Mouse (Mus musculus) left cerebral cortex, adult 18-20 months (tissue): ENCODE data around the gene Rbm14. TPM values are rescaled to one million over a fixed set of nuclear protein-coding genes. Genes with fewer than 3 reads are reported as not detected.

ENCODE experiments used
- DNase-seq, 2 experiments: peaks; one replicate each; pipeline ENCODE4 v3.0.0; 2021 to 2022; ENCODE audit warnings: low spot score in 2 of 2, mixed read lengths in 1 of 2
- total RNA-seq, 2 experiments: library from RNA; stranded (reverse); gene quantifications; 2 replicates each; pipeline ENCODE4 v1.2.3; 2021

Gene Rbm14
- total RNA-seq, 2 experiments from 2014 or later = 37.6 to 60.4 TPM

GRCm38 (mm10) chr19:4756193-4756911 is 55.1 kb downstream of the Rbm14 start, which contains the start of gene Rbm4b:
Gene Rbm4b (plus strand): TSS chr19:4756497.
- peak; percentile 94 to 97 for DNase-seq

GRCm38 (mm10) chr19:4755565-4756192 is 55.8 kb downstream of the Rbm14 start:
- peak; percentile 88 to 90 for DNase-seq

Other genes with a start within 250 kb of the Rbm14 start
- gene Lrfn4, start 196.0 kb downstream of the Rbm14 start, total RNA-seq = 10 to 100 TPM; 41.9 to 46.4 TPM
- gene Rce1, start 186.0 kb downstream of the Rbm14 start, total RNA-seq = 10 to 100 TPM; 27.3 to 27.7 TPM
- gene Gm960, start 113.0 kb downstream of the Rbm14 start, total RNA-seq = 1 to 10 TPM; 1.1 to 1.8 TPM
- 100 to 1,000 TPM; 505 to 509 TPM for gene Sptbn2, start 100.5 kb downstream of the Rbm14 start, total RNA-seq
- gene Rbm4b, start 55.1 kb downstream of the Rbm14 start, total RNA-seq = 10 to 100 TPM; 18.1 to 22.3 TPM
- gene Rbm4, start 17.7 kb downstream of the Rbm14 start, total RNA-seq = 100 to 1,000 TPM; 115 to 118 TPM
- gene Gm21992, start within 50 bp of the Rbm14 start, total RNA-seq = 10 to 100 TPM; 28.4 to 39.1 TPM
- 10 to 100 TPM; 28.9 to 33.8 TPM for gene Ccs, start 27.7 kb upstream of the Rbm14 start, total RNA-seq
- gene Ccdc87, start 27.7 kb upstream of the Rbm14 start, total RNA-seq = 1 to 10 TPM; 2.2 to 2.7 TPM
- gene Ctsf, start 43.5 kb upstream of the Rbm14 start, total RNA-seq = 100 to 1,000 TPM in 1 of 2 experiments, 10 to 100 TPM in 1; 93.1 to 102 TPM
- 1 to 10 TPM; 1.2 to 1.4 TPM for gene Actn3, start 66.3 kb upstream of the Rbm14 start, total RNA-seq
- 10 to 100 TPM; 21.4 to 25.2 TPM for gene Zdhhc24, start 67.0 kb upstream of the Rbm14 start, total RNA-seq
- 10 to 100 TPM; 34.8 to 44.6 TPM for gene Bbs1, start 95.0 kb upstream of the Rbm14 start, total RNA-seq
- gene Dpp3, start 116.7 kb upstream of the Rbm14 start, total RNA-seq = 10 to 100 TPM; 35.3 to 43.1 TPM
- gene Peli3, start 131.5 kb upstream of the Rbm14 start, total RNA-seq = 10 to 100 TPM; 25.3 to 27.0 TPM
- 10 to 100 TPM; 58.2 to 61.8 TPM for gene Mrpl11, start 150.5 kb upstream of the Rbm14 start, total RNA-seq
- gene Npas4, start 178.7 kb upstream of the Rbm14 start, total RNA-seq = 10 to 100 TPM; 19.1 to 26.0 TPM
- gene Slc29a2, start 212.2 kb upstream of the Rbm14 start, total RNA-seq = 10 to 100 TPM; 13.4 to 16.4 TPM
- gene B4gat1, start 227.2 kb upstream of the Rbm14 start, total RNA-seq = 100 to 1,000 TPM; 118 to 120 TPM
- gene AC124502.3, start 227.3 kb upstream of the Rbm14 start, total RNA-seq = 1 to 10 TPM; 6.5 to 7.6 TPM
- 10 to 100 TPM; 22.6 to 32.0 TPM for gene Brms1, start 229.7 kb upstream of the Rbm14 start, total RNA-seq
- gene Rin1, start 238.8 kb upstream of the Rbm14 start, total RNA-seq = 10 to 100 TPM; 75.4 to 75.5 TPM